Mouse (Mus musculus) spleen, adult 12 weeks (tissue): ENCODE data around the gene Shisa8.
"Not testable (repeated sequence)": the region's sequence is repeated elsewhere in the genome, so short reads cannot be mapped to it uniquely, and the experiment has no call there.

Source experiments
- DNase-seq: peaks from one replicate; pipeline ENCODE4 v3.0.0; 2022; ENCODE audit warnings: low spot score

Gene Shisa8

DNA sequence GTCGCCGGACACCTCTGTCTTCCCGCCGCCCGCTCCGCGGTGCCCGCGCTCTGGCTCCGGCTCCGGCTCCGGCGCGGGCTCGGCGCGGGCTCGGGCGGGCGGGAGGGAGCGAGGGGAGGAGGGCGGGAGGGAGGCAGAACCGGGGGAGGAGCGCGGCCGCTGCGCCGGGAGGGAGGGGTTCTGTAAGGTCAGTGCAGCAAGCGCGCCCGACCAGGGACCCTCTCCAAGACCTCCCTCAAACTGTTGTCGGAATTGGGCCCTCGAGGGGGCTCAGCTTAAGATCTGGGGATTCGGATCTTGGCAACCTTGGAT is at the start of gene Shisa8:
Gene Shisa8, minus strand, starts transcription at position 64 of the 312 bp plus-strand sequence.
- DNase-seq = no peak

- DNase-seq = peak; percentile 55
Measured at GRCm38 (mm10) chr15:82259510-82259909, 46.9 kb upstream of the Shisa8 start.

GRCm38 (mm10) chr15:82255944-82256383 is 43.3 kb upstream of the Shisa8 start:
- no peak for DNase-seq

GRCm38 (mm10) chr15:82255248-82255647 is 42.6 kb upstream of the Shisa8 start:
- no peak for DNase-seq

- no peak for DNase-seq
Measured at GRCm38 (mm10) chr15:82252097-82252496, 39.5 kb upstream of the Shisa8 start, which contains the start of gene 1500009C09Rik. TSS of gene 1500009C09Rik (plus strand) at chr15:82252397.

DNA sequence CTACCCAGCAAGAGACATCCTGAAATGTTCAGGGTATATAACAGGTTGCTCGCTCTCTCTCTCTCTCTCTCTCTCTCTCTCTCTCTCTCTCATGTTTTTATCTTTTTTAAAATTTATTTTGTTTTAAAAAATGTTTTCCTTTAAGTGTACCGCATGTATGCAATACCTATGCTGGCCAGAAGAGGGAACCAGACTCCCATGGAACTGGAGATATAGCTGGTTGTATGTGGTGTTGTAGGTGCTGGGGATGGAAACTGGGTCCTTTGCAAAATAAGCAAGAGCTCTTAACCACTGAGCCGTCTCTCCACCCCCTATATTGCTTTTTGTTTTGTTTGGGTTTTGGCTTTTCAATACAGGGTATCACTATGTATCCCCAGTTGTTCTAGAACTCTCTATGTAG is 39.0 kb upstream of the Shisa8 start:
- no peak for DNase-seq

GRCm38 (mm10) chr15:82247131-82247776 is 34.6 kb upstream of the Shisa8 start:
- no peak for DNase-seq

DNA sequence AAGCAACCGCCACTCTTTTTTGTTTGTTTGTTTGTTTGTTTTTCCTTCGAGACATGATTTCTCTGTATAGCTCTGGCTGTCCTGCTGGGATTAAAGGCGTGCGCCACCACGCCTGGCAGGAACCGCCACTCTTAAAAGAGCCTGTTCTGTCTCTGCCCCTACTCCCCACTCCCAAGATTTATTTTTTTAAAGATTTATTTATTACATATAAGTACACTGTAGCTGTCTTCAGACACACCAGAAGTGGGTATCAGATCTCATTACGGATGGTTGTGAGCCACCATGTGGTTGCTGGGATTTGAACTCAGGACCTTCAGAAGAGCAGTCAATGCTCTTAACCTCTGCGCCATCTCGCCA is 32.2 kb upstream of the Shisa8 start:
- DNase-seq = not testable (repeated sequence)

- peak; percentile 94 for DNase-seq
Measured at GRCm38 (mm10) chr15:82244115-82244804, 31.6 kb upstream of the Shisa8 start, which contains the start of gene Cenpm. TSS of gene Cenpm (minus strand) at chr15:82244748.

DNA sequence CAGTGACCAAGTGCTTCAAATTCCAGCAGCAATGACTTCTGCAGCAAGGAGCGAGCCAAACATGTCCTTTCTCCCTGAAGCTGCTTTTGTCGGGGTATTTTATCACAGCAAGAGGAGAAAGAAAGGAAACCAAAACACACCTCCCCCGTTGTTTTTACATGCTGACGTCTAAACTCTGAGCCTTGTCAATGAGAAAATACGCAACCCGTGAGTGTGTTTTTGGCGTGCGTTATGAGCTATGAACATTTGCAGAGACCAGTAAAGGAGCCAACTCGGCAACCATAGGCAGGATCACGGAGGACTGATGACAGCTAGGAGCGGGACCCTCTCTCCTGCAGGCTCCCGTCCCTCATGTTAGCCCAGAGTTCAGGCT is 31.1 kb upstream of the Shisa8 start:
- no peak for DNase-seq

GRCm38 (mm10) chr15:82243311-82243710 is 30.7 kb upstream of the Shisa8 start:
- no peak for DNase-seq

- peak; percentile 78 for DNase-seq
Measured at GRCm38 (mm10) chr15:82236565-82236964, 23.9 kb upstream of the Shisa8 start.

GRCm38 (mm10) chr15:82235661-82236060 is 23.0 kb upstream of the Shisa8 start:
- DNase-seq = no peak

DNA sequence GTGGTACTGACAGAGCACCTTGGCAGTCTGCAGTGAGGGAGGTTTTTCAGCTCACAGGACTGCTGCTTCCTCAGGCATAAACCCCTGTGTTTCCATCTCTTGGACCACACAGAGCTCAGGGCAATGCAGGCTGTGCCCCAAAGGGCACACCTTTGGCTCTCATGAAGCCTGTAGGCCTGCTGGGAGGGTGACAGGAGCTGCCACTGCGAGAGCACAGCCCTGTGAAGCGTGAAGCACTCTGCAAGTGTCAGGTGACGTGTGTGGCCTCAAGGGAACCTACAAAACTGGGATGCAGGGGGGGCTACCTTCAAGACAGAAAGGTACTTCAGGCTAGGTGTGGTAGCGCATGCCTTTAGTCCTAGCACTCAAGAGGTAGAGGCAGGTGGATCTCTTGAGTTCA is 20.0 kb upstream of the Shisa8 start:
- no peak for DNase-seq

DNA sequence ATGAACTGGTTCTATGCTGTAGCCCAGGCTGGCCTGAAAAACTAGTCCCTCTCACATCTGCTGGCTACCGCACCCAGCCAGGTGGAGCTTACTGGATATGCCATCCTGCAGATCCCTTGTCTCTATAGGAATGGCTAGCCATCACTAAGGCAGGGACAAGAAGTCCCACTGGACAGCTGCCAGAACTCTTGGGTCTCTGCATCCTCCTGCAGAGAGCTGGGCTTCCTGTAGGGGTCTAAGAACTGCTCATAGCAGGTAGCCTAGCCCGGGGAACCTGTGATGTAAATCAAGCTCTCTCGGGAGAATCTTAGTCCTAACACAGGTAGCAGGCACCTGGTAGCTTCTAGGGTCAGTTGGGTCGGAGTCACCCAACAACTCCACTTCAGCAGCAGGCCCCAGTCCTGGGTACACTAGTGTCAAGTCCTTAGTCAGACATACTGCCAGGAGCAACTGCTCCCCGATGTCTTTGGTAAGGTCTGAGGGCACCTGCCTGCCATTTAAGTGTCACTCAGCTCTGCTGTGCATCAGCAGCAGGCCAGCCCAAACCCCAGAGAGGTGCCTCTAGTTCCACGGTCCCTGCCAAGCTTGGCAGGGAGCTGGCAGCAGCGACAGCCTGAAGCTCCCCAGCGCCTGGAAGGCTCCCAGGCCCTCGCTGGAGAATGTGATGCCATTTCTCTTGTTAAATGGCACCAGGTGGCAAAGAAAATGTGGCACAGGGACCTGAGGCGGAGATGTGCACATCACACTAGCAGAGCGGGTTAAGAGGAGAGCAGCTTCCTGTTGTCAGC is 19.2 kb upstream of the Shisa8 start:
- no peak for DNase-seq

DNA sequence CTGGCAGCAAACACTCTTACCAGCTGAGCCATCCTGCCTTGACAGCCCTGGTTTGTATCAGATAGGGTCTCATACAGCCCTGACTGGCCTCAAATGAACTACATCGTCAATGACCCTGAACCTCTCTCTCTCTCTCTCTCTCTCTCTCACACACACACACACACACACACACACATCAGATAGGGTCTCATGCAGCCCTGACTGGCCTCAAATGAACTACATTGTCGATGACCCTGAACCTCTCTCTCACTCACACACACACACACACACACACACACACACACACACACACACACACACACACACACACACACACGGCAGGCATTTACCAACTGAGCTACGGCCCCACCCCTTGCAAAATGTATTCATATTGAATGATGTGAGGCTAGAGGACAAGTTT is 18.5 kb upstream of the Shisa8 start:
- no peak for DNase-seq

DNA sequence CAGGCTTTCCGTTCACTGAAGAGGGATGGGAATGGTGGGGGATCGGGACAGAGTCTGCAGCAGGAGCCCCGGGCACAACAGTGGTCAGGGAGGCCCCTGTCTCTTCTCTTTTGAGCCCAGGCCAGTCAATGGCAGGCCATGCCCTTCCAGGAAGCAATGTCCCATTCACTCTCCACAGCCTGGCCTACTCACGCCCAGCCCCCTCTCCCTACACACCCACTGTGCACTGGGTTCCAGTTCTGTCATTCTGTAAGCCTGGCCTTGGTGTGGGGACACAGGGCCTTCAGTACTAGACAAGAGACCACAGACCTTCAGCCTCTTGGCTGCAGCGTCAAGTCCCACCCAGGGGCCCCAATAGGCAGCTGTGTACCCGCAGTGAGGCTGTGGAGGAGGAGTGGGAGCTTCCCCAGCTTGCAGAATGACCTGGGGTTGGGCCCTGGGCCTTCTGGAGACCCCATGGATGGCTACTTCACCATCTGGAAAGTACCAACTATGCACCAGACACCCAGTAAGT is 17.5 kb upstream of the Shisa8 start:
- DNase-seq = no peak

- no peak for DNase-seq
Measured at GRCm38 (mm10) chr15:82229542-82230045, 17.0 kb upstream of the Shisa8 start.

DNA sequence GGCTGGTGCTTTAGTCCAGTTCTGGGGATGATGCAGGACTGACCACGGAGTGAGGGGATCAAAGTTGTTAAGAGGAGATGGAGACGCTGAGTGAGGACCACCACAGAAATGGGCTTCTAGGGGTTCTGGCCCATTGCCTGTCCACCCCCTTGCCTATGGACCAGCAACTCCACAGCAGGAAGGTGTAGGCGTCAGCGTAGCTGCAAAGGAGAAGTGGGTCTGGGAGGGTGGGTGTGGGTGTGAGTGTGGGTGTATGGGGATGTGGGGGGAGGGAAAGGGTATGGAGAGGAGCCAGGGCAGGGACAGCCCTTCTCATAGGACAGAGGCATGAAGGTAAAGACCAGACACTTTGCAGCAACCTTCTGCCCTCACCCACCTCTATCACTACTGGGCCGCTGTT is 13.2 kb upstream of the Shisa8 start:
- DNase-seq = no peak

GRCm38 (mm10) chr15:82224602-82225215 is 12.1 kb upstream of the Shisa8 start:
- no peak for DNase-seq

- DNase-seq = peak; percentile 65
Measured at GRCm38 (mm10) chr15:82223657-82224601, 11.3 kb upstream of the Shisa8 start, which contains the start of gene Tnfrsf13c. TSS of gene Tnfrsf13c (minus strand) at chr15:82224369.
